Mouse (Mus musculus): ENCODE data around the gene Tbl2. TPM values are rescaled to one million over a fixed set of nuclear protein-coding genes. Genes with fewer than 3 reads are reported as not detected.

Gene Tbl2
- total RNA-seq (2018; cell fraction: chromatin; rRNA removed) = 10 to 100 TPM in 4 of 26 experiments, 1 to 10 TPM in 17, under 1 TPM in 5; 0.29 to 13.0 (median 4.5) TPM
- 1 to 10 TPM; 1.7 to 5.5 (median 3.9) TPM for total RNA-seq (2018; cell fraction: cytosol; rRNA removed)
- 10 to 100 TPM in 2 of 26 experiments, 1 to 10 TPM in 23, under 1 TPM in 1; 0.79 to 14.6 (median 4.3) TPM for total RNA-seq (2018; cell fraction: nucleus; rRNA removed)
- polyA plus RNA-seq (2018) = 2.9 to 5.8 TPM (median 3.4 TPM) in 3 replicates

DNA sequence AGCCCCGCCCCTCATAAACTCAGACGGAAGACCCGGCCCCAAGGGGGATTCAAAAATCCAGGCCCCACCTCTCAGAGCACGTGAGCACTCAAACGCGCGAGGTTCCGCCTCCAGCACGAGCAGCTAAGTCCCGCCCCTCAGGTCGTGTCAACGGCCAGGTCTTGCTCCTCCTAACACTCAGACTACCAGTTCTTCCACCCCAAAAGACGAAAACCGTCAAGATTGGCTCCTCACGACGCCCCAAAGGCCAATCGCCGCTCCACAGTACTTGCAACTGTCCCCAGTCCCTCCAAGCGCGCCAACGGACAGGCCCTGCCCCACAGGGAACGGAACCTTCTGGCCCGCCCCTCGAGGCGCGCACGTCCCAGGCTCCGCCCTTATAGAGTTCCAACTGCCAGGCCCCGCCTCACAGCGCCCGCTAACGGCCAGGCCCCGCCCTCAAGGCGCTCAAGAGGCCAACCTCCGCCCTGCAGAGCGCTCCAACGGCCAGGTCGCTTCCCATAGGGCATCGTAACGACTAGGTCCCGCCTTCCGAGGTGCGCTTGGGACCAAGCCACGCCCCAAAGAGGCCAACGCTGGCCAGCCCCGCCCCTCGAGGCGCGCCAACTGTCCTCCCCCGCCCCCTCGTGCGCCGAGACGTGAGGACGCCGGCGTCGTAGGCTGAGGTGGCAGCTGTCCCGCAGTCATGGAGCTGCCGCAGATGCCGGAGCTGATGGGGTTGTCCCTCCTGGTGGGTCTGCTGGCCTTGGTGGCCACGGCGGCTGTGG, at the start of gene Tbl2:
Gene Tbl2, plus strand, starts transcription at position 605 of the 767 bp plus-strand sequence.
- Histone ChIP-seq H3K27ac (peak within 1 kb of the TSS; percentile 83), H3K36me3 (ENCODE audit: inconsistent target) (no peaks in the 10 kb centered on the region), H3K79me2 (ENCODE audit: inconsistent target) (peaks cover 15% of the 10 kb centered on the region; the same call in 1 of the 2 replicates), H3K4me3 (ENCODE audit: inconsistent target) (peak within 1 kb of the TSS; percentile 87)
- under 1% methylated on average over 50 of the region's 63 CpGs for WGBS (ENCODE audit: missing documents)

DNA sequence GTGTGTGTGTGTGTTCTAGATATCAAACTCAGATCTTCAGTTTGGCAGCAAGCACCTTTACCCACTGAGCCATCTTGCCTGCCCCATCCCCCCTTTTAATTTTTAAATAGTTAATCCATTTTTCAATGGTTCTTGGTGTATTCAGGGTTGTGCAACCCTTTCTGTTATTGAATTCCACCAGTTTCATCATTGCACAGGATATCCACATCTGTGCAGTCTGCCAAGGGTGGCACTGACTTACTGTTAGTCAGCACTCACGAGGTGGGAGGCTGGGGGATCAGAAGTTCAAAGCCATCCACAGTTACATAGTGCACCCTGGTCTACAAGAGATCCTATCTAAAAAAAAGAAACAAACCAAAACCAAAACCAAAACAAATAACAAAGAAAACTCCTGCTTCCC, 48.5 kb upstream of the Tbl2 start:
- H3K79me2 ChIP-seq (ENCODE audit: inconsistent target) = no peaks in the 10 kb centered on the region
- 21% methylated on average over 1 of the region's 1 CpGs for WGBS (ENCODE audit: missing documents)
- no peak overlapping the region for H3K27ac ChIP-seq
- H3K36me3 ChIP-seq (ENCODE audit: inconsistent target) = no peaks in the 10 kb centered on the region
- H3K4me3 ChIP-seq (ENCODE audit: inconsistent target) = no peak overlapping the region

DNA sequence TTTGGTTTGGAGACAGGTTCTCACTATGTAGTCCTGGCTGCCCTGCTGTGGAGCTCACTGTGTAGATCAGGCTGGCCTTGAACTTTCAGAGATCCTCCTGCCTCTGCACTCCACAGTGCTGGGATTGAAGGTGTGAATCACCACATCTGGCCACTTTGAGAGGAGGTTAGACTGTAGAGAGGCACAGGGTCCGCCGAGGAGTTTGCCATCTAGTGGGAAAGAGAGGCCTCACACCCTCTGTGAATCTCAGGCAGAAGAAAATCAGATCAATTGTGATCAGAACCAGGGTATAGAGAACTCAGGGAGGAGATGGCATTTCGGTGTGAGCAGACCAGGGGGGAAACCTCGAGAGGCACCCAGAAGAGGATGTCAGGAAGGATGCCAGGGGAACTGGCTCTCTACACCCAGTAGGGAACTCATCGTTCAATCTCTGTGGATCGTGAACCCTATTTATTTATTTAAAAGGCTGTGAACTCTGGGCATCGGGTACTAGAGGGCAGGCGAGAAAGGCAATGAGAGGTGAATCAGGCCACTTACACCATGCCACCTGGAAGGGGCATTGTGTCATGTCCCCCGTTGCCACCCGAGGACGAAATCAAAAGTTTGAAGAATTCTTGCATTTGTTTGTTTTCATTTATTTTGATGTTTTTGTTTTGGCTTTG, 45.3 kb upstream of the Tbl2 start:
- Histone ChIP-seq H3K79me2 (ENCODE audit: inconsistent target) (no peaks in the 10 kb centered on the region), H3K4me3 (ENCODE audit: inconsistent target) (no peak overlapping the region), H3K27ac (no peak overlapping the region), H3K36me3 (ENCODE audit: inconsistent target) (no peaks in the 10 kb centered on the region)
- 63% methylated on average over 11 of the region's 11 CpGs for WGBS (ENCODE audit: missing documents)

DNA sequence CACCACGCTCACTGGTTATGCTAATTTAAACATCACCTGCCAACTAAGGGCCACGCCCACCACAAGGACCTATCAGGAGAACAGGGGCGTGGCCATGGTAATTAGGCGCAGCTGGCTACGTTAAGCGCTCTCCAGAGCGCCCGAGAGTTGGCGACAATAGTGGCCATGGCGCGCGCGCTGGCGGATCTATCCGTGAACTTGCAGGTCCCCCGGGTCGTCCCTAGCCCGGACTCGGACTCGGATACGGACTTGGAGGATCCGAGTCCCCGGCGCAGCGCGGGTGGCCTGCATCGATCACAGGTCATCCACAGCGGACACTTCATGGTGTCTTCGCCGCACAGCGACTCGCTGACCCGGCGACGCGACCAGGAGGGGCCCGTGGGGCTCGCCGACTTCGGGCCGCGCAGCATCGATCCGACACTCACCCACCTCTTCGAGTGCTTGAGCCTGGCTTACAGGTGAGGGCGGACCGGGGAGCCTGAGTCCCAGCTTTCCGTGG, 42.6 kb upstream of the Tbl2 start:
- H3K27ac ChIP-seq = no peak overlapping the region
- 2% methylated on average over 48 of the region's 48 CpGs for WGBS (ENCODE audit: missing documents)
- H3K4me3 ChIP-seq (ENCODE audit: inconsistent target) = no peak overlapping the region
- H3K79me2 ChIP-seq (ENCODE audit: inconsistent target) = no peaks in the 10 kb centered on the region
- H3K36me3 ChIP-seq (ENCODE audit: inconsistent target) = no peaks in the 10 kb centered on the region

DNA sequence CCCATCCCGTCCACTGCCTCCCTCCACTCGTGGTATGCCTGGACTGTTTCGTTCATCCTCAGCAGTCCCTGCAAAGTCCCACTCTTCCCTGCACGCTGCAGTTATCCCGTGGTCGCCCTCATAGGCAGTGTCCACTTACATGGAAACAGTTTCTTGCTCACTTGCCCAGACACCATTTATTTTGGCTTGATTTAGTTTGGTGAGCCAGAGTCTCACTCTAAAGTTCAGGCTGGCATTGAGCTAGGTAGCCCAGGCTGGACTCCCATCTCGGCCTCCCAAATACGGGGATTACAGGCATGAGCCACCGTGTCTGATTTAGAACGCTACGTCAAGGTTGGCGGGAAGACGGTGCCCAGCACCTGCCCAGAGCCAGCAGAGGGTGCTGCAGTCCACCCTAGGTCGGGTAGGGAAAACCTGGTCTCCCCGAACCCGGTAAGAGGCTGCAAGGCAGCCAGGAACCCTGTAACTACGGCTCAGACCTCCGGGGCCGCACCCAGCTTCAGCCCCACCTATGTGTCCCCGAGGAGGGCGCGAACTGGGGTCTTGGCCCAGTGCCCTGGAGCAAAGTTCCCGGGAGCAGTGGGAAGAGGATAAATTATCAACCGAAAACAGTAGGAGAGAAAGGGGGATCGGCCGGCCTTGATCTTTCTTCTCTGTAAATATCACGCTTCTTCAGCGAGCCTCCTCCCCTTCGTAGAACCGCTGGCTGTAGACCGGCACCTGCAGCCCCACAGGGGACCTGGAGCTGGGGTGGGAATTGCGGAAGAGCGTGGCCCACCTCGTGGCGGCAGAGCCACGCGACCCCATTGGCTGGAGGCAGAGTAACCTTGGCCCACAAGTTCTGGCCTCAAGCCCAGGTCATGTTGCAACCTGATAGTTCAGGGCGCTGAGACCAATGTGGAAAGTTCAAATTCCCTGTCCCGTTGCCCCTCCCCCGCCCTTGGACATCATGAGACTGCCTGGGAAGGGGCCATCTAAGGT, 41.6 kb upstream of the Tbl2 start:
- Histone ChIP-seq H3K79me2 (ENCODE audit: inconsistent target) (no peaks in the 10 kb centered on the region), H3K36me3 (ENCODE audit: inconsistent target) (no peaks in the 10 kb centered on the region), H3K4me3 (ENCODE audit: inconsistent target) (no peak overlapping the region), H3K27ac (no peak overlapping the region)
- WGBS (ENCODE audit: missing documents) = 10% methylated on average over 40 of the region's 40 CpGs

DNA sequence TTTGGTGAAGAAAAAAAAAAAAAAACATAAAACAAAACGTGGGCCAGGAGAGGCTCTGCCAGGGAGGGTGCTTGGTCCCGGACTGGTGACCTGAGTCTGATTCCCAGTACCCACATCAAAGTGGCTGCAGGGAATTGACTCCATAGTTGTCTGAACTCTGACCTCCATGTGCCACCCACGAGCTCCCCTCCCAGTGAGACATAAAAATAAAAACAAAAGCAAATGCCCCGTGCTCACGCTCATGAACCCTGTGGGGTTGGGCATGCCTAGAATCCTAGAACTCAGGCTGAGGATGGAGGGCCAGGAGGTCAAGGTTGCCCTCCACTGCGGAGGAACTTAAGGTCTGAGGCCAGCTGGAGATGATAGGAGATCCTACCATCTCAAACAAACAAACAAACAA, 40.4 kb upstream of the Tbl2 start:
- Histone ChIP-seq H3K4me3 (ENCODE audit: inconsistent target) (no peak overlapping the region), H3K79me2 (ENCODE audit: inconsistent target) (no peaks in the 10 kb centered on the region), H3K27ac (no peak overlapping the region), H3K36me3 (ENCODE audit: inconsistent target) (no peaks in the 10 kb centered on the region)
- WGBS (ENCODE audit: missing documents) = 81% methylated on average over 5 of the region's 6 CpGs

DNA sequence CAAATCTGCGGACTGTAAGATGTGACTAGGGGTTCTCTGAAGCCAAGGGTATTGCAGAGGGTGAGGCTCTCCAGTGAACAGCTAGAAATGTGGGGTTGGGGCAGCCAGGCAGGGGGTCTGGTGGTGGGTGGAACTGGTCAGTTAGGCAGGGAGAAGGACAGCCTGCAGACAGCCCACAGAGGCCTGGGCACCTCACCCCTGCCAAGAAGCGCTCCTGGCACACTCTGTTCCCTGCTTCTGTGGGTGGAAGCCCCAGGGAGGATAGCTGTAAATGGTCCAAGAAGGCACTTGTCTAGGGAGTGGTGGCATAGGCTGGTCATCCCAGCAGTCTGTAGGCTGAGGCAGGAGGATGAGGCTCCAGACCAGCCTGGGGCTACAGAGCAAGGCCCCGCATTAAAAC, 40.0 kb upstream of the Tbl2 start:
- H3K4me3 ChIP-seq (ENCODE audit: inconsistent target) = no peak overlapping the region

DNA sequence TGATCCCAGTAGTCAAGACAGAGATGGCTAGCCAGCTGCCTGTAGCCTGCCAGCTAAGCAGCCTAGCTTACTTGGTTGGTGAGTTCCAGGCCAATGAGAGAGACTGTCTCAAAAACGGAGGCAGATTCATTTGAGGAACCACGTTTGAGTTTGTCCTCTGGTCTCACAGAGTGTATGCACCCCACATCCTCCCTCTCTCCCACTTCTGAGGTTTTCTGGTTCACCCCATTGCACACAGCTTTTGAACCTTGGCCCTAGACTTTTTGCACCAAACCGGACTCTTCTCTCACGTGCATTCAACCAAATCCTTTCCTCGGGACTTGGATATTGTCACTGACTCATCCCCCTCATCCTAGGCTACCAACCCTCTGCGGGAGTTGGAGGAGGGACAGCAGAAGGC, 39.5 kb upstream of the Tbl2 start:
- WGBS (ENCODE audit: missing documents) = 45% methylated on average over 6 of the region's 6 CpGs

More for the DNA sequence above, 40.0 kb upstream of the Tbl2 start:
- WGBS (ENCODE audit: missing documents) = 84% methylated on average over 3 of the region's 3 CpGs
- H3K36me3 ChIP-seq (ENCODE audit: inconsistent target) = no peaks in the 10 kb centered on the region
- no peaks in the 10 kb centered on the region for H3K79me2 ChIP-seq (ENCODE audit: inconsistent target)
- H3K27ac ChIP-seq = no peak overlapping the region

DNA sequence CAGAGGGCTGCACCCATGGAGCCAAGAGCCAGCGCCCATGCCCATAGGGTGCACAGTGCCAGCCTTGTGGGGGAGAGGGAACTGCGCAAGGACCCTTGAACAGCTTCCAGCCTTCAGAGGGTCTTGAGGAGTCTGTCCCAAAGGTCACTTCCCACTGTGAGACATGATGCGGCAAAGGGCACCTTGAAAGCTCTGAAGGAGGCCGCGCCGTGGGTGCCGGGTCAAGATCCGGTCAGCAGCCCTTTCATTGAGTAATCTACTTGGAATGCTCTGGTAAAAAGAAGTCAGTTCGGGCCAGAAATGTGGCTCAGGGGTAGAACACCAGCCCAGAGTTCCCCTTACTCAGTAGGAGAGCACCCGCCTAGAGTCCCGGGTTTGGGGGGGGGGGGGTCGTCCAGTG, 35.7 kb upstream of the Tbl2 start:
- WGBS (ENCODE audit: missing documents) = 88% methylated on average over 12 of the region's 12 CpGs
- Histone ChIP-seq H3K4me3 (ENCODE audit: inconsistent target) (no peak overlapping the region), H3K27ac (no peak overlapping the region), H3K36me3 (ENCODE audit: inconsistent target) (no peaks in the 10 kb centered on the region), H3K79me2 (ENCODE audit: inconsistent target) (no peaks in the 10 kb centered on the region)

More for the DNA sequence above, 39.5 kb upstream of the Tbl2 start:
- Histone ChIP-seq H3K36me3 (ENCODE audit: inconsistent target) (no peaks in the 10 kb centered on the region), H3K79me2 (ENCODE audit: inconsistent target) (no peaks in the 10 kb centered on the region), H3K27ac (no peak overlapping the region), H3K4me3 (ENCODE audit: inconsistent target) (no peak overlapping the region)

DNA sequence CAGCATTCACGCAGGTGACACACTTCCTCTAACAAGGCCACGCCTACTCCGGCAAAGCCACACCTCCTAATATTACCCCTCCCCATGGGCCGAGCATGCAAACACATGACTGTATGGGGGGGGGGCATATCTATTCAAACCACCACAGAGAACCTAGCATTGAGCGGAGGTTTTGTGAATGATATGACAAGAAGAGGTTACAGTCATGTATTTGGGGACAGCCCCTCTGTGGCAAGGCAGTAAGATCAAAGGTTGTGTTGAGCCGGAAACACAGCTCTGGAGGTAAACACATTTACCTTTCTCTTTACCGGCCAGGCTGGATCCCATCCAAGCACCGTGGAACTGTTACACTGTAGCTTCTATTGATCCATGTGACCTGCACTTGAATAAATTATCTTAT, 34.2 kb upstream of the Tbl2 start:
- H3K4me3 ChIP-seq (ENCODE audit: inconsistent target) = no peak overlapping the region
- H3K27ac ChIP-seq = no peak overlapping the region
- no peaks in the 10 kb centered on the region for H3K36me3 ChIP-seq (ENCODE audit: inconsistent target)
- H3K79me2 ChIP-seq (ENCODE audit: inconsistent target) = no peaks in the 10 kb centered on the region
- WGBS (ENCODE audit: missing documents) = 58% methylated on average over 8 of the region's 8 CpGs

DNA sequence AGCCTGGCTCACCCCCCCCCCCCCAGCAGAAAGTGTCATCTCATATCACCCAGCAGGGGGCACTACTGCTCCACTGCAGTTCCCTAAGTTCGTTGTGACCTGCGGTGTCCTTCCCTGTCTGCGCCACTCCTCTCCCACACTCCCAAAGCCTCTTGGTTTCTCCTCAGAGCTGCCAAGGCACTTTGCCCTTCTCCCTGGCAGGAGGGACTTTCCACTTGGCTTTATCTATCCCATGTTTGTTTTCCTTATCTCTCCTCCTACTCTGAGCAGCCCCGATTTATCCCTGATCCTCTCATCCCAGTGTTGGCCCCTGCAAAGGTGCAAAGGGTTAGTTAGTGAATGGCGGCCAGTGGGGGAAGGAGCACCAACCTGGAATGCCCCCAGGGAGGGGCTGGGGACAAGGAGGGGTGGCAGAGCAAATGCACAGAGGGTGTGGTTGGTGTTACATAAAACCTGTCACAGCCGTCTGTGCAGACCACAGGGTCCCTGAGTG, 30.8 kb upstream of the Tbl2 start:
- Histone ChIP-seq H3K79me2 (ENCODE audit: inconsistent target) (no peaks in the 10 kb centered on the region), H3K4me3 (ENCODE audit: inconsistent target) (no peak overlapping the region), H3K27ac (no peak overlapping the region), H3K36me3 (ENCODE audit: inconsistent target) (no peaks in the 10 kb centered on the region)
- WGBS (ENCODE audit: missing documents) = 24% methylated on average over 6 of the region's 6 CpGs

DNA sequence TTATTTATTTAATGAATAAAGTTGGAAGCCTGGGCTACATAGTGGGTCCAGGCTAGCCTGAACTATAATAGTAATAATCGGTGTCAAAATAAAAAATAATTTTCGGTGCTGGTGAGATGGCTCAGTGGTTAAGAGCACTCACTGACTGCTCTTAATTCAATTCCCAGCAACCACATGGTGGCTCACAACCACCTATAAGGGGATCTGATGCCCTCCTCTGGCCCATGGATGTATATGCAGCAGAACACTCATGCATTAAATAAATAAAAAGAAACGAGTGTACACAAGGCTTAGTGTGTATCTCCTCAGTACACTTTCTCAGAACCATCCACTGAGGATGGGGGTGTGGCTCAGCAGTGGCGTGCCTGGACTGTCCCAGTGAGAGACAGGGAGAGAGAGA, 28.7 kb upstream of the Tbl2 start:
- no peaks in the 10 kb centered on the region for H3K79me2 ChIP-seq (ENCODE audit: inconsistent target)
- H3K4me3 ChIP-seq (ENCODE audit: inconsistent target) = no peak overlapping the region
- WGBS (ENCODE audit: missing documents) = 69% methylated on average over 4 of the region's 4 CpGs
- no peak overlapping the region for H3K27ac ChIP-seq
- no peaks in the 10 kb centered on the region for H3K36me3 ChIP-seq (ENCODE audit: inconsistent target)

DNA sequence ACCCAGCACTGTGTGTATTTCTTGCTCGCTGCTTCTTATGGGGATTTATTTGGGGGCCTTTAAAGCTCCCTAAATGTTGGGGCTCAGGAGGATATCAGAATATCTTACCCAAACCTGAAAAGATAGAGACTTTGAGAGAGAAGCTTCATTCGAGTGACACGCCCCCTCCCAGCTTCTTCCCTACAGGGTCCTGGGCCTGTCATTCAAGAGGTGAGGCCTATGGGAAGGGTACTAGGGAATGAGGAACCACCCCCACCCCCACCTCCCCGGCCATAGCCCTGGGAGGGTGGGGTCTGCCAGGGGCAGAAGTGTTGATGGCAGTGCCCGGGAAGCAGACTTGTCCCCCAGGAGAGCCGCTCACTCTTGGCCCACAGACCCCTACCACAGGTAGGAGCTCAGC, 23.3 kb upstream of the Tbl2 start:
- H3K79me2 ChIP-seq (ENCODE audit: inconsistent target) = no peaks in the 10 kb centered on the region
- H3K36me3 ChIP-seq (ENCODE audit: inconsistent target) = no peaks in the 10 kb centered on the region
- 85% methylated on average over 6 of the region's 6 CpGs for WGBS (ENCODE audit: missing documents)
- H3K4me3 ChIP-seq (ENCODE audit: inconsistent target) = no peak overlapping the region
- no peak overlapping the region for H3K27ac ChIP-seq

DNA sequence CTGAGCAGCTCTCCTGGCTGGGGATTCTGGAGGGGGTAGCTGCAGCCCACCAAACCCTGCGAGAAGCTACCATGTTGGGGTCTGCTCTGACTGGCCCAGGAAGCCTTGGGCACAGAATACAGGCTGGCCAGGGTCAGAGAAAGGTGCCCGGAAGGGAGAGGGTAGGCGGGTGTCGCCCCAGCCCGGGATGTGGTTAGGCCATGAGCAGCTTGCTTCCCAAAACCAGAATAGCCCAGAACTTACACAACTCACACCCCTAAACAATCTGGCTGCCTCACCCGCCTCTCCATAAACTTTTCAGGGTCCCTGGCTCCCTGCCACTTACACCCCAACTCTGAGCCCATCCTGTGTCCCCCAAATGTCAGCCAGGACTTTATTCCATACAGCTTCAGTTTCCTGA, 21.8 kb upstream of the Tbl2 start:
- H3K4me3 ChIP-seq (ENCODE audit: inconsistent target) = no peak overlapping the region
- H3K27ac ChIP-seq = no peak overlapping the region
- H3K36me3 ChIP-seq (ENCODE audit: inconsistent target) = no peaks in the 10 kb centered on the region
- 20% methylated on average over 6 of the region's 6 CpGs for WGBS (ENCODE audit: missing documents)
- no peaks in the 10 kb centered on the region for H3K79me2 ChIP-seq (ENCODE audit: inconsistent target)

All from macrophage (primary cell).